14 mouse cellular contexts compared by ENCODE assay signal in the genomic region with DNA sequence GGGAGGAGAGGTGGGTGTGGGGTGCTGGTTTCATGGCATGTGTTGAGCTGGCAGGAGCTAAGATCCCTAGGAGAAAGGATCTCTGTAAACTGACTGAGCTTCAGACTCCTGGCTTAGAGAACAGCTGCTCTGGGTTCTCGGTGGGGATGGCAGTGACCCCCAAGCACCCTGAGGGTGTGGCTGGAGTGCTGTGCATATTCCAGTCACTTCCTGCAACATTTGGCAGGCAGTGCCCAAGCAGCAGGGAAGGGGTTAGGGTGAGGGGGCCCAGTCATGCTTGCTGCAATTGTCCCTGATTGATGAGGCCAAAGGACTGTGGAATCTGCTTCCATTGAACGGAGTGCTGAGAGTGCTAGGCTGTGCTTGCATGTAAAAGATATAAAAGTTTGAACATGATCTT.
DNase-seq lines count a peak whose midpoint lies in the region; ATAC-seq lines count a peak whose summit lies in the region.
"Had no signal": no experiment of that assay in that cellular context is flagged by ENCODE, and none has a peak within 500 bp of the region (broad histone marks: within the 10 kb centered on the region; RNA-seq: fewer than 3 reads in every experiment).

No protein-coding gene starts in this region.

- peaks cover 5% of the 10 kb centered on the region; the same call in 1 of the 2 replicates for H3K27me3 ChIP-seq in embryonic facial prominence, embryonic 10.5 days (replicated peaks; ENCODE audit: low read depth, poor library complexity, severe bottlenecking)
- H3K27me3 ChIP-seq in hindbrain, embryonic 12.5 days, result no peaks in the 10 kb centered on the region; the same call in 1 of the 2 replicates
- no peaks in the 10 kb centered on the region for H3K27me3 ChIP-seq in midbrain, embryonic 13.5 days

- no peaks in the 10 kb centered on the region for H3K9me3 ChIP-seq in embryonic facial prominence, embryonic 10.5 days
- no peaks in the 10 kb centered on the region for H3K9me3 ChIP-seq in hindbrain, embryonic 12.5 days (replicated peaks)
- H3K9me3 ChIP-seq in midbrain, embryonic 13.5 days, result no peaks in the 10 kb centered on the region
- H3K9me3 ChIP-seq: limb, embryonic 12.5 days had no signal

- 6% methylated on average over 2 of the region's 2 CpGs for WGBS in embryonic facial prominence, embryonic 10.5 days
- WGBS in hindbrain, embryonic 12.5 days, result 5% methylated on average over 2 of the region's 2 CpGs
- WGBS in midbrain, embryonic 13.5 days, result 5% methylated on average over 2 of the region's 2 CpGs

- 0 out of 2 replicates have a peak overlapping the region, but pooled peaks have one; percentile 9 for H3K4me2 ChIP-seq in hindbrain, embryonic 12.5 days (replicated peaks)
- no peak overlapping the region for H3K4me2 ChIP-seq in midbrain, embryonic 13.5 days (replicated peaks)
- H3K4me2 ChIP-seq: limb, embryonic 12.5 days had no signal

- H3K36me3 ChIP-seq in embryonic facial prominence, embryonic 10.5 days (replicated peaks), result no peaks in the 10 kb centered on the region
- no peaks in the 10 kb centered on the region for H3K36me3 ChIP-seq in hindbrain, embryonic 12.5 days
- no peaks in the 10 kb centered on the region for H3K36me3 ChIP-seq in midbrain, embryonic 13.5 days
- H3K36me3 ChIP-seq: G1E; limb, embryonic 12.5 days had no signal

- no peak overlapping the region for H3K9ac ChIP-seq in hindbrain, embryonic 12.5 days
- H3K9ac ChIP-seq in midbrain, embryonic 13.5 days (replicated peaks), result no peak overlapping the region
- H3K9ac ChIP-seq: limb, embryonic 12.5 days had no signal

- H3K4me3 ChIP-seq in embryonic facial prominence, embryonic 10.5 days, result no peak overlapping the region
- no peak overlapping the region for H3K4me3 ChIP-seq in hindbrain, embryonic 12.5 days
- H3K4me3 ChIP-seq in midbrain, embryonic 13.5 days (replicated peaks), result no peak overlapping the region
- H3K4me3 ChIP-seq: limb, embryonic 12.5 days had no signal

- H3K4me1 ChIP-seq in embryonic facial prominence, embryonic 10.5 days, result peaks cover 66% of the 10 kb centered on the region
- H3K4me1 ChIP-seq in hindbrain, embryonic 12.5 days, result peaks cover 37% of the 10 kb centered on the region
- H3K4me1 ChIP-seq in midbrain, embryonic 13.5 days (replicated peaks), result peaks cover 50% of the 10 kb centered on the region

- peak; percentile 75 for ATAC-seq in hindbrain, embryonic 12.5 days (ENCODE audit: low FRiP score)
- peak; percentile 68 for ATAC-seq in midbrain, embryonic 13.5 days

- peak; percentile 75 for DNase-seq in embryo, embryonic 10 days (ENCODE audit: low spot score)
- peak; percentile 56 for DNase-seq in embryonic facial prominence, embryonic 10.5 days (ENCODE audit: low spot score)
- no peak for DNase-seq in gastrocnemius, adult 18-20 months (ENCODE audit: low spot score)
- no peak for DNase-seq in spleen, adult 12 weeks (ENCODE audit: low spot score)
- no peak for DNase-seq in frontal cortex, adult 2 months (ENCODE audit: extremely low spot score in 1 of 2, low spot score in 1 of 2)
- DNase-seq: adrenal gland, postnatal 10 days; cerebellum, adult 9-10 months; heart, postnatal 10 days; kidney, postnatal 10 days; thymus, postnatal 4 days had no signal

- H3K27ac ChIP-seq in embryonic facial prominence, embryonic 10.5 days (replicated peaks), result peak overlapping the region; percentile 71
- H3K27ac ChIP-seq in hindbrain, embryonic 12.5 days, result peak overlapping the region; percentile 37; the same call in 1 of the 2 replicates
- H3K27ac ChIP-seq in midbrain, embryonic 13.5 days, result peak overlapping the region; percentile 39; the same call in 1 of the 2 replicates
- H3K27ac ChIP-seq: limb, embryonic 12.5 days had no signal

Comparison
In these comparisons a context has a peak if more than half of its experiments do, and no peak if none do; other contexts are left out.
1. DNase-seq: peak in embryo, embryonic 10 days (single experiment) and embryonic facial prominence, embryonic 10.5 days (single experiment); none in gastrocnemius, adult 18-20 months (single experiment), spleen, adult 12 weeks (single experiment) and frontal cortex, adult 2 months (0 of 2).
2. Peak in every context shown above with its lines, with median percentiles within 50 percentile points of each other: H3K27ac ChIP-seq.